Mouse (Mus musculus) heart, adult 8-10 months (tissue): Measurements from ENCODE around the gene Gas6. TPM values are rescaled to one million over a fixed set of nuclear protein-coding genes. Genes with fewer than 3 reads are reported as not detected.

Experiments used
- total RNA-seq, 4 experiments: library from RNA; stranded (reverse); gene quantifications; 2 replicates each; pipeline ENCODE4 v1.2.4; 2022

Gene Gas6
- total RNA-seq, 4 experiments from 2014 or later: 113 to 140 (median 124) TPM

Other genes with a start within 250 kb of the Gas6 start
- 100 to 1,000 TPM; 586 to 686 (median 600) TPM for gene Adprhl1, start 240.3 kb downstream of the Gas6 start, total RNA-seq
- 10 to 100 TPM; 67.1 to 79.4 (median 73.3) TPM for gene Dcun1d2, start 206.4 kb downstream of the Gas6 start, total RNA-seq
- gene Tmco3, start 206.3 kb downstream of the Gas6 start, total RNA-seq: 10 to 100 TPM; 28.3 to 38.8 (median 33.8) TPM
- gene Tfdp1, start 155.7 kb downstream of the Gas6 start, total RNA-seq: 10 to 100 TPM; 34.4 to 43.9 (median 38.3) TPM
- gene Atp4b, start 97.7 kb downstream of the Gas6 start, total RNA-seq: not detected
- not detected for gene Grk1, start 89.4 kb downstream of the Gas6 start, total RNA-seq
- 1 to 10 TPM; 3.7 to 7.5 (median 5.7) TPM for gene Tmem255b, start 59.3 kb downstream of the Gas6 start, total RNA-seq
- not detected for gene 1700029H14Rik, start 68.0 kb upstream of the Gas6 start, total RNA-seq
- 10 to 100 TPM; 13.2 to 16.2 (median 13.9) TPM for gene Rasa3, start 183.1 kb upstream of the Gas6 start, total RNA-seq
- gene Cfap97d2, start 211.4 kb upstream of the Gas6 start, total RNA-seq: not detected